Comparison of ENCODE assay signal across 7 mouse cellular contexts in genomic region chr11:103412950-103413423, GRCm38 (mm10). TPM values are rescaled to one million over a fixed set of nuclear protein-coding genes. Genes with fewer than 3 reads are reported as not detected.
DNase-seq lines count a peak whose midpoint lies in the region; ATAC-seq and TF ChIP-seq lines count a peak whose summit lies in the region.

No protein-coding gene starts in this region.

- H3K79me2 ChIP-seq in CH12.LX (replicated peaks; ENCODE audit: control insufficient read depth, extremely low read depth, insufficient read depth, poor library complexity, severe bottlenecking): peaks cover 26% of the 10 kb centered on the region

- H3K4me1 ChIP-seq in CH12.LX (ENCODE audit: control insufficient read depth in 1 of 2, insufficient read depth in 2 of 2): peaks cover 12 to 37% of the 10 kb centered on the region in 2 experiments
- H3K4me1 ChIP-seq in G1E (ENCODE audit: insufficient read depth, low read depth, low read length): peaks cover 22% of the 10 kb centered on the region
- peaks cover 6% of the 10 kb centered on the region; the same call in 1 of the 2 replicates for H3K4me1 ChIP-seq in heart, postnatal 0 days (ENCODE audit: control insufficient read depth, insufficient read depth)
- peaks cover 17% of the 10 kb centered on the region for H3K4me1 ChIP-seq in liver, postnatal 0 days (ENCODE audit: insufficient read depth)

- ATAC-seq in G1E (ENCODE audit: extremely low read depth, insufficient number of reproducible peaks, low FRiP score, poor library complexity, severe bottlenecking): no peak
- peak; percentile 7; the same call in 1 of the 2 replicates for ATAC-seq in heart, postnatal 0 days (ENCODE audit: insufficient read depth, low read depth)
- ATAC-seq in liver, postnatal 0 days: peak; percentile 46

- H3K9me3 ChIP-seq in CH12.LX (replicated peaks; ENCODE audit: low read length) (peaks cover under 1% of the 10 kb centered on the region), G1E (replicated peaks) (no peaks in the 10 kb centered on the region)
- no peaks in the 10 kb centered on the region for H3K9me3 ChIP-seq in heart, postnatal 0 days (replicated peaks; ENCODE audit: control insufficient read depth, low read length)
- no peaks in the 10 kb centered on the region for H3K9me3 ChIP-seq in liver, postnatal 0 days (ENCODE audit: low read length)

- dilution Hi-C loops in CH12.LX (cut with MboI; ENCODE audit: extremely low pct_ligation_motif_present, extremely low pct_unique_long_range_greater_than_20kb, low sequenced_read_pairs): no loop called here

- H3K9ac ChIP-seq in CH12.LX (ENCODE audit: insufficient read depth, low read depth): peak overlapping the region; percentile 39
- H3K9ac ChIP-seq in heart, postnatal 0 days (replicated peaks; ENCODE audit: low read depth, low read length): peak overlapping the region; percentile 93
- peak overlapping the region; percentile 98 for H3K9ac ChIP-seq in liver, postnatal 0 days (replicated peaks)

- no peaks in the 10 kb centered on the region for H3K27me3 ChIP-seq in CH12.LX (replicated peaks)
- peaks cover 8% of the 10 kb centered on the region for H3K27me3 ChIP-seq in G1E (ENCODE audit: insufficient read depth, low read length)
- H3K27me3 ChIP-seq in heart, postnatal 0 days (ENCODE audit: control insufficient read depth, insufficient read depth, low read length): no peaks in the 10 kb centered on the region
- no peaks in the 10 kb centered on the region for H3K27me3 ChIP-seq in liver, postnatal 0 days (ENCODE audit: insufficient read depth, low read length)

- in situ Hi-C loops in CH12.LX (cut with MboI; ENCODE audit: low pct_ligation_motif_present, low pct_unique_long_range_greater_than_20kb, low sequenced_read_pairs): no loop called here

- WGBS in heart, postnatal 0 days: 3% methylated on average over 14 of the region's 14 CpGs
- 3% methylated on average over 14 of the region's 14 CpGs for WGBS in liver, postnatal 0 days (ENCODE audit: insufficient replicate concordance)

- H3K4me3 ChIP-seq in CH12.LX (replicated peaks in 1 of 3; ENCODE audit: low read depth in 2 of 3, low read length in 2 of 3, poor library complexity in 1 of 3) (peak overlapping the region; percentile 37 to 94 (median 57)), G1E (ENCODE audit: low read depth, low read length) (peak overlapping the region; percentile 97)
- H3K4me3 ChIP-seq in heart, postnatal 0 days (ENCODE audit: low read depth, low read length): peak overlapping the region; percentile 92
- peak overlapping the region; percentile 99 for H3K4me3 ChIP-seq in liver, postnatal 0 days (ENCODE audit: low read depth, low read length)

- peak overlapping the region; percentile 89 for H3K27ac ChIP-seq in CH12.LX (ENCODE audit: insufficient read depth, low read depth)
- H3K27ac ChIP-seq in heart, postnatal 0 days (ENCODE audit: low read depth): no peak overlapping the region
- peak overlapping the region; percentile 79 for H3K27ac ChIP-seq in liver, postnatal 0 days (ENCODE audit: low read depth)

- intact Hi-C loops in left cerebral cortex, postnatal 14 days (cut with DNase I): no loop called here

- TF ChIP-seq RAD21 in CH12.LX (IDR thresholded peaks at IDR 0.05; ENCODE audit: low read depth, low read length): no peak; the same call in 1 of the 2 replicates

- TF ChIP-seq CTCF in CH12.LX (conservative IDR thresholded peaks at IDR 0.05 in 1 of 2, IDR thresholded peaks at IDR 0.05 in 1 of 2; ENCODE audit: low read depth in 2 of 2, low read length in 2 of 2): no peak
- TF ChIP-seq CTCF in G1E (IDR thresholded peaks at IDR 0.05; ENCODE audit: low read depth, low read length): no peak
- no peak for TF ChIP-seq CTCF in heart, postnatal 0 days (IDR thresholded peaks at IDR 0.05; ENCODE audit: low read depth)
- no peak for TF ChIP-seq CTCF in liver, postnatal 0 days (IDR thresholded peaks at IDR 0.05; ENCODE audit: low read depth)

- H3K4me2 ChIP-seq in CH12.LX (ENCODE audit: insufficient read depth, low read depth, poor library complexity, severe bottlenecking): peak overlapping the region; percentile 33
- peak overlapping the region; percentile 86 for H3K4me2 ChIP-seq in heart, postnatal 0 days (ENCODE audit: low read depth, low read length)
- peak overlapping the region; percentile 84 for H3K4me2 ChIP-seq in liver, postnatal 0 days (ENCODE audit: low read depth, low read length)

- H3K36me3 ChIP-seq in CH12.LX (replicated peaks in 1 of 2; ENCODE audit: control insufficient read depth in 1 of 2, insufficient read depth in 1 of 2, low read length in 1 of 2) (peaks cover 5 to 26% of the 10 kb centered on the region in 2 experiments), G1E (replicated peaks) (peaks cover 30% of the 10 kb centered on the region)
- H3K36me3 ChIP-seq in heart, postnatal 0 days (replicated peaks; ENCODE audit: control insufficient read depth, insufficient read depth, low read length): peaks cover 5% of the 10 kb centered on the region; the same call in 1 of the 2 replicates
- peaks cover 6% of the 10 kb centered on the region; the same call in 1 of the 2 replicates for H3K36me3 ChIP-seq in liver, postnatal 0 days (replicated peaks; ENCODE audit: insufficient read depth, low read length)

- TF ChIP-seq EP300 in CH12.LX (IDR thresholded peaks at IDR 0.05; ENCODE audit: low read length): peak; percentile 83
- TF ChIP-seq EP300 in heart, postnatal 0 days (IDR thresholded peaks at IDR 0.05; ENCODE audit: low read depth): no peak
- TF ChIP-seq EP300 in liver, postnatal 0 days (IDR thresholded peaks at IDR 0.05; ENCODE audit: low read depth): no peak

- TF ChIP-seq POLR2A in CH12.LX (IDR thresholded peaks at IDR 0.05; ENCODE audit: low read depth, low read length): no peak

- DNase-seq in CH12.LX (ENCODE audit: extremely low read depth) (peak; percentile 96), G1E (ENCODE audit: low spot score) (peak; percentile 9)
- no peak for DNase-seq in heart, postnatal 0 days (ENCODE audit: low spot score)
- DNase-seq in liver, postnatal 0 days: no peak
- peak; percentile 39 for DNase-seq in skeletal muscle tissue, adult 2 months (ENCODE audit: low read depth, low spot score)
- DNase-seq in thymus, postnatal 0 days (ENCODE audit: low spot score): no peak
- DNase-seq in left cerebral cortex, postnatal 14 days (ENCODE audit: low spot score in 2 of 2): no peak

TF ChIP-seq in CH12.LX, 34 proteins besides CTCF, POLR2A, EP300 and RAD21 (continues in another document):
- TF ChIP-seq IRF4 (IDR thresholded peaks at IDR 0.05; ENCODE audit: low read depth, low read length) (peak; percentile 68), ELF1 (IDR thresholded peaks at IDR 0.05; ENCODE audit: low read depth, low read length) (peak; percentile 66; the same call in 1 of the 2 replicates), ZMIZ1 (IDR thresholded peaks at IDR 0.05; ENCODE audit: low read depth, low read length) (no peak), GABPA (IDR thresholded peaks at IDR 0.05; ENCODE audit: insufficient replicate concordance, low read depth, low read length) (no peak), UBTF (IDR thresholded peaks at IDR 0.05; ENCODE audit: low read depth, low read length) (0 out of 2 replicates have a peak, but pooled peaks have one; percentile 80), JUND (conservative IDR thresholded peaks at IDR 0.05; ENCODE audit: low read depth, low read length) (peak; percentile 58; the same call in 1 of the 2 replicates), MEF2A (IDR thresholded peaks at IDR 0.05; ENCODE audit: borderline replicate concordance, low read depth, low read length) (peak; percentile 94), MYC (IDR thresholded peaks at IDR 0.05; ENCODE audit: low read depth, low read length) (peak; percentile 60; the same call in 1 of the 2 replicates), USF2 (conservative IDR thresholded peaks at IDR 0.05; ENCODE audit: low read depth, low read length) (peak; percentile 86), ZNF384 (IDR thresholded peaks at IDR 0.05; ENCODE audit: low read depth, low read length) (peak; percentile 19; the same call in 1 of the 2 replicates), TBP (conservative IDR thresholded peaks at IDR 0.05; ENCODE audit: low read depth, low read length) (0 out of 2 replicates have a peak, but pooled peaks have one; percentile 55), JUN (IDR thresholded peaks at IDR 0.05; ENCODE audit: insufficient read depth, low read depth, low read length) (peak; percentile 71), E2F4 (IDR thresholded peaks at IDR 0.05; ENCODE audit: insufficient replicate concordance, low read depth, low read length) (no peak), RCOR1 (conservative IDR thresholded peaks at IDR 0.05; ENCODE audit: low read depth, low read length) (0 out of 2 replicates have a peak, but pooled peaks have one; percentile 32), SMC3 (IDR thresholded peaks at IDR 0.05; ENCODE audit: low read depth, low read length) (no peak), MXI1 (IDR thresholded peaks at IDR 0.05; ENCODE audit: low read depth, low read length) (peak; percentile 91), TCF12 (IDR thresholded peaks at IDR 0.05; ENCODE audit: low read depth, low read length) (0 out of 2 replicates have a peak, but pooled peaks have one; percentile 60)

RNA-seq across cellular contexts. Expression of gene Plekhm1, which starts 0.5 kb away (rescaled TPM):
- 5.3 and 5.4 TPM in 2 replicates for total RNA-seq in CH12.LX (2012; rRNA removed)
- total RNA-seq in CH12.LX (2014; rRNA removed): 2.7 and 3.5 TPM in 2 replicates
- polyA plus RNA-seq in CH12.LX (2012; ENCODE audit: insufficient read length, low read depth): 18.3 and 23.2 TPM in 2 replicates
- total RNA-seq in G1E (2014; fragmentation: Nextera tagmentation): 27.1 and 35.1 TPM in 2 replicates
- 8.9 and 9.4 TPM in 2 replicates for total RNA-seq in G1E (2017)
- polyA plus RNA-seq in G1E (2012): 11.7 and 12.0 TPM in 2 replicates
- 3.9 and 4.9 TPM in 2 replicates for total RNA-seq in heart, postnatal 0 days (2014; rRNA removed; ENCODE audit: low replicate concordance)
- 3.4 and 3.5 TPM in 2 replicates for polyA plus RNA-seq in heart, postnatal 0 days (2015; fragmentation: Nextera tagmentation; extraction: Ambion mirVana)
- polyA plus RNA-seq in liver, postnatal 0 days (2015; fragmentation: Nextera tagmentation; extraction: Ambion mirVana): 2.1 and 2.3 TPM in 2 replicates
- polyA plus RNA-seq in thymus, postnatal 0 days (2015; fragmentation: Nextera tagmentation; extraction: Ambion mirVana): 7.5 and 7.9 TPM in 2 replicates
- 10 to 100 TPM; 15.5 to 16.9 TPM for total RNA-seq in left cerebral cortex, postnatal 14 days (2021)

RNA-seq across cellular contexts. Expression of gene Arhgap27, which starts 49.5 kb away (rescaled TPM):
- 24.4 and 26.1 TPM in 2 replicates for total RNA-seq in CH12.LX (2012; rRNA removed)
- 11.4 and 11.8 TPM in 2 replicates for total RNA-seq in CH12.LX (2014; rRNA removed)
- 26.7 and 30.9 TPM in 2 replicates for polyA plus RNA-seq in CH12.LX (2012; ENCODE audit: insufficient read length, low read depth)
- total RNA-seq in G1E (2014; fragmentation: Nextera tagmentation): 5.2 and 8.0 TPM in 2 replicates
- 11.2 and 12.6 TPM in 2 replicates for total RNA-seq in G1E (2017)
- 11.5 and 13.2 TPM in 2 replicates for polyA plus RNA-seq in G1E (2012)
- total RNA-seq in heart, postnatal 0 days (2014; rRNA removed; ENCODE audit: low replicate concordance): 9.7 and 15.1 TPM in 2 replicates
- 5.4 and 6.5 TPM in 2 replicates for polyA plus RNA-seq in heart, postnatal 0 days (2015; fragmentation: Nextera tagmentation; extraction: Ambion mirVana)
- 3.2 and 3.3 TPM in 2 replicates for polyA plus RNA-seq in liver, postnatal 0 days (2015; fragmentation: Nextera tagmentation; extraction: Ambion mirVana)
- 20.0 and 20.4 TPM in 2 replicates for polyA plus RNA-seq in thymus, postnatal 0 days (2015; fragmentation: Nextera tagmentation; extraction: Ambion mirVana)
- 10 to 100 TPM; 10.8 to 12.4 TPM for total RNA-seq in left cerebral cortex, postnatal 14 days (2021)

Comparison
In these comparisons a context has a peak if more than half of its experiments do, and no peak if none do; other contexts are left out.
1. DNase-seq: peak in CH12.LX (single experiment), G1E (single experiment) and skeletal muscle tissue, adult 2 months (single experiment); none in heart, postnatal 0 days (single experiment), liver, postnatal 0 days (single experiment), thymus, postnatal 0 days (single experiment) and left cerebral cortex, postnatal 14 days (0 of 2).
2. H3K4me2 ChIP-seq: peak in every context shown above with its lines; median percentile 86 in heart, postnatal 0 days; 84 in liver, postnatal 0 days; 33 in CH12.LX.
3. H3K9ac ChIP-seq: peak in every context shown above with its lines; median percentile 98 in liver, postnatal 0 days; 93 in heart, postnatal 0 days; 39 in CH12.LX.
4. Peak in every context shown above with its lines, with median percentiles within 50 percentile points of each other: H3K4me3 ChIP-seq.